ENCODE assay signal across 23 mouse cellular contexts in the genomic region with DNA sequence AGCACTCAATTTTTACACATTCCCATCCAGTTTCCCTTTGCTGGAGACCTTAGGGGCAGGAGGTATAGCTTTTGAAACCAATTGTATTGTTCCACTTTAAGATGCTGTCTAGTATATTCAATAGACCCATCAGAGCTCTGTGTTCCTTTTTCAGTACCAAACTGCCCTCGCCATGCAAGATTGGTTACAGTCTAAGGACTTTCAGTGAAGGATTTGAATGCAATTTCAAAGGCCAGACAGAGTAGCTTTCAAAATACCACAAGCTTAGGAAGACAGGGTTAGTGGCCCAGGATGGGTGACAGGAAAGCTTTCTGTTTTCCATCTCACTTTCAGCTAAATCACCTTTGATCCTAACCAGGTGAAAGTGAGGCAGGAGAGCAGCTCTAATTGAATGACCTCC.
DNase-seq lines count a peak whose midpoint lies in the region; ATAC-seq and TF ChIP-seq lines count a peak whose summit lies in the region.
"Had no signal": no experiment of that assay in that cellular context is flagged by ENCODE, and none has a peak within 500 bp of the region (broad histone marks: within the 10 kb centered on the region; RNA-seq: fewer than 3 reads in every experiment).

No protein-coding gene starts in this region.

- no peak for TF ChIP-seq CTCF in hindbrain, postnatal 0 days (IDR thresholded peaks at IDR 0.05; ENCODE audit: low read depth)
- no peak for TF ChIP-seq CTCF in brain, embryonic 14.5 days (IDR thresholded peaks at IDR 0.05; ENCODE audit: borderline replicate concordance, extremely low read depth, insufficient read depth, insufficient read length)

- DNase-seq in embryo, embryonic 10 days (ENCODE audit: low spot score), result peak; percentile 17
- DNase-seq in embryo, embryonic 9.5 days (ENCODE audit: extremely low spot score), result no peak
- no peak for DNase-seq in hindbrain, embryonic 11.5 days (ENCODE audit: low spot score)
- DNase-seq in hindbrain, postnatal 0 days (ENCODE audit: low spot score), result no peak
- no peak for DNase-seq in midbrain, embryonic 11.5 days (ENCODE audit: low spot score, missing footprints)
- peak; percentile 25 for DNase-seq in brain, embryonic 14.5 days (ENCODE audit: low read depth)
- DNase-seq: adrenal gland, adult 8-10 months; adrenal gland, postnatal 25 days; cerebellum, adult 18-20 months; cerebellum, adult 9-10 months; cerebellum, postnatal 14 days; forebrain, postnatal 0 days; gastrocnemius, adult 2 months; gastrocnemius, postnatal 14 days; heart, adult 11 months had no signal

- H3K36me3 ChIP-seq in hindbrain, embryonic 11.5 days (ENCODE audit: control insufficient read depth, insufficient read depth, low read length), result no peaks in the 10 kb centered on the region
- H3K36me3 ChIP-seq in hindbrain, postnatal 0 days (ENCODE audit: insufficient read depth, low read length), result no peaks in the 10 kb centered on the region
- H3K36me3 ChIP-seq in midbrain, embryonic 11.5 days (ENCODE audit: control insufficient read depth, insufficient read depth, low read length), result no peaks in the 10 kb centered on the region
- H3K36me3 ChIP-seq in midbrain, embryonic 13.5 days, result no peaks in the 10 kb centered on the region
- H3K36me3 ChIP-seq: embryonic facial prominence, embryonic 12.5 days; embryonic facial prominence, embryonic 15.5 days; hindbrain, embryonic 15.5 days; intestine, embryonic 15.5 days had no signal

- H3K27me3 ChIP-seq in hindbrain, embryonic 11.5 days (ENCODE audit: control insufficient read depth, insufficient read depth, low read length), result no peaks in the 10 kb centered on the region
- no peaks in the 10 kb centered on the region for H3K27me3 ChIP-seq in hindbrain, postnatal 0 days (ENCODE audit: insufficient read depth, low read length)
- H3K27me3 ChIP-seq in midbrain, embryonic 11.5 days (ENCODE audit: control insufficient read depth, insufficient read depth, low read length), result no peaks in the 10 kb centered on the region
- H3K27me3 ChIP-seq in midbrain, embryonic 13.5 days, result no peaks in the 10 kb centered on the region
- H3K27me3 ChIP-seq: embryonic facial prominence, embryonic 12.5 days; embryonic facial prominence, embryonic 15.5 days; hindbrain, embryonic 15.5 days; intestine, embryonic 15.5 days had no signal

- 34% methylated on average over 1 of the region's 1 CpGs for WGBS in hindbrain, embryonic 11.5 days
- 39% methylated on average over 1 of the region's 1 CpGs for WGBS in hindbrain, postnatal 0 days
- WGBS in midbrain, embryonic 11.5 days, result 28% methylated on average over 1 of the region's 1 CpGs
- 11% methylated on average over 1 of the region's 1 CpGs for WGBS in midbrain, embryonic 13.5 days

- H3K4me2 ChIP-seq in hindbrain, embryonic 11.5 days (replicated peaks; ENCODE audit: low read depth, low read length), result no peak overlapping the region
- H3K4me2 ChIP-seq in hindbrain, postnatal 0 days (ENCODE audit: low read depth, low read length), result no peak overlapping the region
- H3K4me2 ChIP-seq in midbrain, embryonic 11.5 days, result no peak overlapping the region; the same call in 1 of the 2 replicates
- no peak overlapping the region for H3K4me2 ChIP-seq in midbrain, embryonic 13.5 days (replicated peaks)
- H3K4me2 ChIP-seq: embryonic facial prominence, embryonic 12.5 days; embryonic facial prominence, embryonic 15.5 days; heart, embryonic 11.5 days; hindbrain, embryonic 15.5 days; intestine, embryonic 15.5 days had no signal

- no peaks in the 10 kb centered on the region for H3K4me1 ChIP-seq in hindbrain, embryonic 11.5 days (replicated peaks; ENCODE audit: control insufficient read depth, insufficient read depth, low read length)
- H3K4me1 ChIP-seq in hindbrain, postnatal 0 days (ENCODE audit: insufficient read depth, low read length), result no peaks in the 10 kb centered on the region
- H3K4me1 ChIP-seq in midbrain, embryonic 11.5 days (ENCODE audit: control insufficient read depth, insufficient read depth, low read length), result peaks cover 15% of the 10 kb centered on the region
- H3K4me1 ChIP-seq in midbrain, embryonic 13.5 days (replicated peaks), result peaks cover 19% of the 10 kb centered on the region
- H3K4me1 ChIP-seq: embryonic facial prominence, embryonic 12.5 days; embryonic facial prominence, embryonic 15.5 days; intestine, embryonic 15.5 days had no signal

- no peak overlapping the region for H3K9ac ChIP-seq in hindbrain, embryonic 11.5 days (ENCODE audit: low read depth, low read length)
- H3K9ac ChIP-seq in hindbrain, postnatal 0 days (replicated peaks; ENCODE audit: low read length), result no peak overlapping the region
- no peak overlapping the region for H3K9ac ChIP-seq in midbrain, embryonic 11.5 days (ENCODE audit: low read length)
- no peak overlapping the region for H3K9ac ChIP-seq in midbrain, embryonic 13.5 days (replicated peaks)
- H3K9ac ChIP-seq: embryonic facial prominence, embryonic 12.5 days; embryonic facial prominence, embryonic 15.5 days; forebrain, postnatal 0 days; hindbrain, embryonic 15.5 days; intestine, embryonic 15.5 days had no signal

- H3K4me3 ChIP-seq in hindbrain, embryonic 11.5 days (ENCODE audit: low read depth, low read length), result no peak overlapping the region
- H3K4me3 ChIP-seq in hindbrain, postnatal 0 days (ENCODE audit: low read length), result no peak overlapping the region
- H3K4me3 ChIP-seq in midbrain, embryonic 11.5 days (ENCODE audit: low read depth, low read length), result no peak overlapping the region
- no peak overlapping the region for H3K4me3 ChIP-seq in midbrain, embryonic 13.5 days (replicated peaks)
- H3K4me3 ChIP-seq: embryonic facial prominence, embryonic 12.5 days; embryonic facial prominence, embryonic 15.5 days; gastrocnemius, adult 2 months; hindbrain, embryonic 15.5 days; intestine, embryonic 15.5 days had no signal

- no peak overlapping the region for H3K27ac ChIP-seq in hindbrain, embryonic 11.5 days (ENCODE audit: low read depth, low read length)
- H3K27ac ChIP-seq in hindbrain, postnatal 0 days, result no peak overlapping the region
- H3K27ac ChIP-seq in midbrain, embryonic 11.5 days (ENCODE audit: low read depth, low read length), result no peak overlapping the region
- no peak overlapping the region for H3K27ac ChIP-seq in midbrain, embryonic 13.5 days
- H3K27ac ChIP-seq: embryonic facial prominence, embryonic 12.5 days; embryonic facial prominence, embryonic 15.5 days; gastrocnemius, adult 2 months; hindbrain, embryonic 15.5 days; intestine, embryonic 15.5 days had no signal

- 0 out of 2 replicates have a peak, but pooled peaks have one; percentile 25 for ATAC-seq in hindbrain, embryonic 11.5 days (ENCODE audit: low FRiP score)
- no peak for ATAC-seq in hindbrain, postnatal 0 days
- ATAC-seq in midbrain, embryonic 11.5 days (ENCODE audit: low FRiP score), result peak; percentile 59
- no peak for ATAC-seq in midbrain, embryonic 13.5 days
- ATAC-seq: activated CD4-positive, CD25-positive, alpha-beta regulatory T cell, adult 4 months; forebrain, embryonic 14.5 days; forebrain, postnatal 0 days; intestine, embryonic 15.5 days had no signal

- no peak for TF ChIP-seq POLR2A in brain, embryonic 14.5 days (IDR thresholded peaks at IDR 0.05; ENCODE audit: borderline replicate concordance, extremely low read depth, insufficient read depth, insufficient read length, poor library complexity, severe bottlenecking)

- H3K9me3 ChIP-seq in hindbrain, embryonic 11.5 days (ENCODE audit: control insufficient read depth, low read length), result no peaks in the 10 kb centered on the region
- no peaks in the 10 kb centered on the region for H3K9me3 ChIP-seq in hindbrain, postnatal 0 days (ENCODE audit: low read length)
- H3K9me3 ChIP-seq in midbrain, embryonic 11.5 days (ENCODE audit: control insufficient read depth, low read length), result no peaks in the 10 kb centered on the region
- no peaks in the 10 kb centered on the region for H3K9me3 ChIP-seq in midbrain, embryonic 13.5 days
- H3K9me3 ChIP-seq: embryonic facial prominence, embryonic 12.5 days; embryonic facial prominence, embryonic 15.5 days; hindbrain, embryonic 15.5 days; intestine, embryonic 15.5 days had no signal

Comparison
In these comparisons a context has a peak if more than half of its experiments do, and no peak if none do; other contexts are left out.
1. DNase-seq: peak in embryo, embryonic 10 days (single experiment) and brain, embryonic 14.5 days (single experiment); none in embryo, embryonic 9.5 days (single experiment), hindbrain, embryonic 11.5 days (single experiment), hindbrain, postnatal 0 days (single experiment) and midbrain, embryonic 11.5 days (single experiment).
2. ATAC-seq: peak in hindbrain, embryonic 11.5 days (single experiment) and midbrain, embryonic 11.5 days (single experiment); none in hindbrain, postnatal 0 days (single experiment) and midbrain, embryonic 13.5 days (single experiment).